ENCODE assay signal across 16 mouse cellular contexts in the genomic region with DNA sequence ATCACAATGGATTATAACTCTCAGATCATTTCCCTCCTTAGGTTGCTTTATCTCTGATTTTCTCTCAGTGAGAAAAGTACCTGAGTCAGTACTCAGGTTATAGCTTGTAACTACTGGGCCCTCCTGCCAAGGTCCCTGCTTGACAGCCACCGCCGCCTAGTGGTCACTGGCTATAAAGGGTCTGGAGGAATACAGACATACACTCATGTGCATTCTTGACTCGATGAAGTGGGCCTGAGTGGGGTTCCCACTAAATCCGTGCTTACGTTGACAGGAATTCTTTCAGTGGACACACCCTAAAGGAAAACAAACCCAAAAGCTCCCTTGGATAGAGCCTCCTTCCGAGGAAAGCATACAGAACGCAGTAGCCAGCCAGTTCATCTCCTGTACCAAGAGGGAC. TPM values are rescaled to one million over a fixed set of nuclear protein-coding genes. Genes with fewer than 3 reads are reported as not detected.
DNase-seq lines count a peak whose midpoint lies in the region; ATAC-seq and TF ChIP-seq lines count a peak whose summit lies in the region.
"Had no signal": no experiment of that assay in that cellular context is flagged by ENCODE, and none has a peak within 500 bp of the region (broad histone marks: within the 10 kb centered on the region; RNA-seq: fewer than 3 reads in every experiment).

No protein-coding gene starts in this region.

- H3K27ac ChIP-seq in intestine, postnatal 0 days (ENCODE audit: low read depth, low read length) = no peak overlapping the region
- no peak overlapping the region for H3K27ac ChIP-seq in intestine, embryonic 15.5 days
- H3K27ac ChIP-seq in thymus, adult 2 months (ENCODE audit: control insufficient read depth, insufficient read depth, low read length) = no peak overlapping the region
- no peak overlapping the region for H3K27ac ChIP-seq in lung, embryonic 16.5 days (ENCODE audit: low read length)
- no peak overlapping the region for H3K27ac ChIP-seq in stomach, postnatal 0 days (replicated peaks)
- no peak overlapping the region for H3K27ac ChIP-seq in forebrain, embryonic 10.5 days
- H3K27ac ChIP-seq: forebrain, embryonic 15.5 days; hindbrain, embryonic 15.5 days; midbrain, embryonic 13.5 days had no signal

- no peak overlapping the region for H3K4me3 ChIP-seq in intestine, postnatal 0 days (ENCODE audit: low read depth, low read length)
- no peak overlapping the region for H3K4me3 ChIP-seq in intestine, embryonic 15.5 days (replicated peaks)
- no peak overlapping the region for H3K4me3 ChIP-seq in thymus, adult 2 months (ENCODE audit: control insufficient read depth, insufficient read depth, low read length)
- no peak overlapping the region for H3K4me3 ChIP-seq in lung, embryonic 16.5 days (ENCODE audit: low read length)
- H3K4me3 ChIP-seq in stomach, postnatal 0 days (ENCODE audit: low read depth, low read length) = no peak overlapping the region
- H3K4me3 ChIP-seq in forebrain, embryonic 10.5 days = no peak overlapping the region
- H3K4me3 ChIP-seq: forebrain, embryonic 15.5 days; hindbrain, embryonic 15.5 days; midbrain, embryonic 13.5 days had no signal

- no peaks in the 10 kb centered on the region for H3K36me3 ChIP-seq in intestine, postnatal 0 days (ENCODE audit: control insufficient read depth, insufficient read depth)
- H3K36me3 ChIP-seq in intestine, embryonic 15.5 days = no peaks in the 10 kb centered on the region
- H3K36me3 ChIP-seq in thymus, adult 2 months (ENCODE audit: control insufficient read depth, insufficient read depth, low read length) = no peaks in the 10 kb centered on the region
- no peaks in the 10 kb centered on the region for H3K36me3 ChIP-seq in lung, embryonic 16.5 days (ENCODE audit: control insufficient read depth, insufficient read depth, low read length)
- no peaks in the 10 kb centered on the region for H3K36me3 ChIP-seq in stomach, postnatal 0 days (ENCODE audit: control insufficient read depth, insufficient read depth, low read length)
- H3K36me3 ChIP-seq in forebrain, embryonic 10.5 days (replicated peaks) = no peaks in the 10 kb centered on the region
- H3K36me3 ChIP-seq: forebrain, embryonic 15.5 days; hindbrain, embryonic 15.5 days; midbrain, embryonic 13.5 days had no signal

- peak; percentile 47 for TF ChIP-seq CTCF in intestine, postnatal 0 days (IDR thresholded peaks at IDR 0.05; ENCODE audit: low read depth)
- TF ChIP-seq CTCF in thymus, adult 2 months (IDR thresholded peaks at IDR 0.05; ENCODE audit: borderline replicate concordance, control insufficient read depth, extremely low read depth, insufficient read depth, low read length, poor library complexity) = no peak
- TF ChIP-seq CTCF in stomach, postnatal 0 days (IDR thresholded peaks at IDR 0.05; ENCODE audit: low read depth) = peak; percentile 52

- no peaks in the 10 kb centered on the region for H3K4me1 ChIP-seq in intestine, postnatal 0 days (replicated peaks; ENCODE audit: control insufficient read depth, insufficient read depth, low read length)
- H3K4me1 ChIP-seq in intestine, embryonic 15.5 days (replicated peaks) = no peaks in the 10 kb centered on the region
- H3K4me1 ChIP-seq in thymus, adult 2 months (replicated peaks; ENCODE audit: control insufficient read depth, insufficient read depth, low read length) = peaks cover 8% of the 10 kb centered on the region
- no peaks in the 10 kb centered on the region for H3K4me1 ChIP-seq in lung, embryonic 16.5 days (replicated peaks; ENCODE audit: control insufficient read depth, insufficient read depth, low read length)
- H3K4me1 ChIP-seq in stomach, postnatal 0 days (replicated peaks; ENCODE audit: control insufficient read depth, insufficient read depth) = no peaks in the 10 kb centered on the region
- peaks cover 21% of the 10 kb centered on the region for H3K4me1 ChIP-seq in forebrain, embryonic 10.5 days

- no peak for TF ChIP-seq POLR2A in thymus, adult 2 months (IDR thresholded peaks at IDR 0.05; ENCODE audit: control insufficient read depth, extremely low read depth, insufficient read depth, low read length, poor library complexity)

- DNase-seq in thymus, postnatal 14 days = peak; percentile 48
- DNase-seq in thymus, adult 2 months = no peak
- no peak for DNase-seq in stomach, postnatal 0 days (ENCODE audit: low spot score)
- no peak for DNase-seq in forebrain, embryonic 10.5 days (ENCODE audit: extremely low spot score, low spot score)
- no peak for DNase-seq in heart, postnatal 36 days
- DNase-seq: adrenal gland, postnatal 10 days; embryo, embryonic 11 days; kidney, adult 2 months had no signal

- H3K27me3 ChIP-seq in intestine, postnatal 0 days (replicated peaks; ENCODE audit: control insufficient read depth, insufficient read depth, low read length) = no peaks in the 10 kb centered on the region
- no peaks in the 10 kb centered on the region for H3K27me3 ChIP-seq in intestine, embryonic 15.5 days (replicated peaks)
- no peaks in the 10 kb centered on the region for H3K27me3 ChIP-seq in thymus, adult 2 months (ENCODE audit: control insufficient read depth, insufficient read depth, low read length)
- no peaks in the 10 kb centered on the region for H3K27me3 ChIP-seq in lung, embryonic 16.5 days (ENCODE audit: control insufficient read depth, insufficient read depth, low read depth, low read length)
- no peaks in the 10 kb centered on the region for H3K27me3 ChIP-seq in stomach, postnatal 0 days (ENCODE audit: control insufficient read depth, insufficient read depth, low read length)
- H3K27me3 ChIP-seq in forebrain, embryonic 10.5 days (ENCODE audit: poor library complexity, severe bottlenecking) = no peaks in the 10 kb centered on the region
- H3K27me3 ChIP-seq: forebrain, embryonic 15.5 days; hindbrain, embryonic 15.5 days; midbrain, embryonic 13.5 days had no signal

- intact Hi-C loops in heart, postnatal 36 days (cut with DNase I) = no loop called here

- 70% methylated on average over 7 of the region's 7 CpGs for WGBS in intestine, postnatal 0 days
- WGBS in intestine, embryonic 15.5 days = 84% methylated on average over 7 of the region's 7 CpGs
- 95% methylated on average over 7 of the region's 7 CpGs for WGBS in thymus, adult 2 months
- 58% methylated on average over 7 of the region's 7 CpGs for WGBS in lung, embryonic 16.5 days
- WGBS in stomach, postnatal 0 days = 60% methylated on average over 7 of the region's 7 CpGs
- 89% methylated on average over 7 of the region's 7 CpGs for WGBS in forebrain, embryonic 10.5 days

- no peak for ATAC-seq in intestine, postnatal 0 days
- ATAC-seq in intestine, embryonic 15.5 days = no peak
- peak; percentile 35; the same call in 1 of the 2 replicates for ATAC-seq in lung, embryonic 16.5 days (ENCODE audit: low read depth)
- no peak for ATAC-seq in stomach, postnatal 0 days (ENCODE audit: low FRiP score, low TSS enrichment)
- ATAC-seq: forebrain, embryonic 15.5 days; midbrain, embryonic 13.5 days had no signal

- no peak overlapping the region for H3K4me2 ChIP-seq in intestine, postnatal 0 days (replicated peaks; ENCODE audit: low read depth)
- no peak overlapping the region for H3K4me2 ChIP-seq in intestine, embryonic 15.5 days (replicated peaks)
- H3K4me2 ChIP-seq in lung, embryonic 16.5 days (ENCODE audit: low read depth, low read length) = no peak overlapping the region
- H3K4me2 ChIP-seq in stomach, postnatal 0 days (replicated peaks; ENCODE audit: low read depth) = no peak overlapping the region
- H3K4me2 ChIP-seq: forebrain, embryonic 15.5 days; hindbrain, embryonic 15.5 days; midbrain, embryonic 13.5 days had no signal

- no peaks in the 10 kb centered on the region for H3K9me3 ChIP-seq in intestine, postnatal 0 days (ENCODE audit: control insufficient read depth)
- no peaks in the 10 kb centered on the region for H3K9me3 ChIP-seq in intestine, embryonic 15.5 days
- H3K9me3 ChIP-seq in lung, embryonic 16.5 days (ENCODE audit: control insufficient read depth, low read length) = no peaks in the 10 kb centered on the region
- H3K9me3 ChIP-seq in stomach, postnatal 0 days (ENCODE audit: control insufficient read depth, low read length) = no peaks in the 10 kb centered on the region
- H3K9me3 ChIP-seq in forebrain, embryonic 10.5 days = no peaks in the 10 kb centered on the region
- H3K9me3 ChIP-seq: forebrain, embryonic 15.5 days; hindbrain, embryonic 15.5 days; midbrain, embryonic 13.5 days had no signal

- no peak for TF ChIP-seq EP300 in stomach, postnatal 0 days (optimal IDR thresholded peaks at IDR 0.05)

- H3K9ac ChIP-seq in intestine, postnatal 0 days (ENCODE audit: low read depth, low read length) = no peak overlapping the region
- no peak overlapping the region for H3K9ac ChIP-seq in intestine, embryonic 15.5 days
- no peak overlapping the region for H3K9ac ChIP-seq in lung, embryonic 16.5 days (ENCODE audit: low read length)
- H3K9ac ChIP-seq in stomach, postnatal 0 days (ENCODE audit: low read length) = no peak overlapping the region
- H3K9ac ChIP-seq: forebrain, embryonic 15.5 days; hindbrain, embryonic 15.5 days; midbrain, embryonic 13.5 days had no signal

RNA-seq across cellular contexts. Expression of a gene that starts 17.1 kb away (rescaled TPM):
- 0.24 and 0.38 TPM in 2 replicates for polyA plus RNA-seq in intestine, postnatal 0 days (2015; fragmentation: Nextera tagmentation; extraction: Ambion mirVana)
- polyA plus RNA-seq in intestine, embryonic 15.5 days (2015; fragmentation: Nextera tagmentation; extraction: Ambion mirVana) = 0.11 and 0.36 TPM in 2 replicates
- 0.18 and 0.38 TPM in 2 replicates for polyA plus RNA-seq in thymus, adult 2 months (2012; rRNA removed)
- polyA plus RNA-seq in lung, embryonic 16.5 days (2015; fragmentation: Nextera tagmentation; extraction: Ambion mirVana) = 1.9 and 2.8 TPM in 2 replicates
- 0.27 and 0.61 TPM in 2 replicates for polyA plus RNA-seq in stomach, postnatal 0 days (2015; fragmentation: Nextera tagmentation; extraction: Ambion mirVana)
- 1.5 and 2.2 TPM in 2 replicates for polyA plus RNA-seq in forebrain, embryonic 10.5 days (2016; fragmentation: Nextera tagmentation; extraction: Ambion mirVana)
- not detected for total RNA-seq in heart, postnatal 36 days (2021)
- polyA plus RNA-seq: kidney, adult 2 months; liver, embryonic 16.5 days had no signal

RNA-seq across cellular contexts. Expression of a gene that starts 45.0 kb away (rescaled TPM):
- 1.6 and 2.2 TPM in 2 replicates for polyA plus RNA-seq in intestine, postnatal 0 days (2015; fragmentation: Nextera tagmentation; extraction: Ambion mirVana)
- polyA plus RNA-seq in intestine, embryonic 15.5 days (2015; fragmentation: Nextera tagmentation; extraction: Ambion mirVana) = 2.2 and 2.4 TPM in 2 replicates
- polyA plus RNA-seq in thymus, adult 2 months (2012; rRNA removed) = 2.8 and 2.9 TPM in 2 replicates
- polyA plus RNA-seq in lung, embryonic 16.5 days (2015; fragmentation: Nextera tagmentation; extraction: Ambion mirVana) = 1.2 and 1.6 TPM in 2 replicates
- polyA plus RNA-seq in stomach, postnatal 0 days (2015; fragmentation: Nextera tagmentation; extraction: Ambion mirVana) = 3.4 and 4.1 TPM in 2 replicates
- polyA plus RNA-seq in forebrain, embryonic 10.5 days (2016; fragmentation: Nextera tagmentation; extraction: Ambion mirVana) = 0.47 and 0.60 TPM in 2 replicates
- total RNA-seq in heart, postnatal 36 days (2021) = 10 to 100 TPM; 15.3 to 20.8 TPM
- total RNA-seq: granulocyte monocyte progenitor cell, adult 5-6 weeks had no signal
